Mouse (Mus musculus) telencephalon, adult 2 months (tissue): ENCODE measurements around the gene Fam208a.

Source experiments
- DNase-seq: peaks from one replicate; pipeline ENCODE4 v3.0.0-alpha.2; 2011; ENCODE audit warnings: low read depth, low spot score

Fam208a gene

DNA sequence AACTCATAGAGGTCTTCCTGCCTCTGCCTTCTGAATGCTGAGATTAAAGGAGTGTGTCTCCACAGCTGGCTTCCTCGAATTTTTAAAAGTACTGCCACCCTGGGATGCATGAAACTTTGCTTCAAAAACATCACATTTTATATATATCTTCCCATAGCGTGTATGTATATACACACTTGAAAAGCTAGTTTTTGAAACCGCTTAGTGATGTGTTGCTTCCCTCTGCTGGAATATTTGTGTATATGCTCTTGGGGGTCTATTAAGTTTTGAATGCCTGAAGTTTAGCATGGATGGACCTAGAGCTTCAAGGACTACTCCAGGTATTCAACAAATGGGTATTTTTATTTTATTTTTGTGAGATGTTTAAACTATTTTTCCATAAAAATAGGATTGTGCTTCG, 14.7 kb upstream of the Fam208a start:
- peak; percentile 28 for DNase-seq

DNA sequence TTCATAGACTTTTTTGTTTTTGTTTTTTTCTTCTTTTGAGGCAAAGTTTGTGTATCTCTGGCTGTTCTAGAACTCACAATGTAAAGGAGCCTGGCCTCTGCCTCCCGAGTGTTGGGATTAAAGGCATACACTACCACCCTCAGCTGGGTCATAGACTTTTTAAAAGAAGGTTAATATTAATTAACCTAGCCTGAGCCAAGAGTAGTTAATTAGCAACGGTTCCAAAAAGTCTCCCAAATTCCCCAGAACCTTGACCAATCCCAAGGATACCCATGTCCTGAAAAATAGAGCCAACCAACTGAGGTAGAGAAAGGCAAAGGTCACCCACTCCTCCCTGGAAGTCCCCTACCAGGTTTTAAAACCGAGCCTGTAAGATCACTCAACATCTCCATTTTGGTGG, 7.8 kb upstream of the Fam208a start:
- no peak for DNase-seq

DNA sequence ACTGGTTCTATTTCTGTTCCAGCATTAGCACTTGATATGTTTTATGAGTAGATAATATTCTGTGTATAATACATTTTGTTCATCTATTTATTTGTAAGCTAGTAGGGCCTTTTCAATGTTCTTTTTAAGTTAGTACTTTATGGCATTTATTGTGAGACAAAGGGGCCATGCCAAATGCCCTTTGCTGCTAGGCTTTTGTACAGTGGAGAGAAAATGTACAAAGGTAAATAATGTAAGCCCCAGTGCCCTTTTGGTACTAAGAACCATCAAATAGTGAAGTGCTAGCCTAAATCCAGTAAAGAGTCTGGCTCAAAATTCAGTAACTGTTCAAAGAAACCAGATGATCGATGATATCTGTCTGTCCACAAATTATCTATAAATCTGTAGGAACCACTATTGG, 6.3 kb upstream of the Fam208a start:
- no peak for DNase-seq

DNA sequence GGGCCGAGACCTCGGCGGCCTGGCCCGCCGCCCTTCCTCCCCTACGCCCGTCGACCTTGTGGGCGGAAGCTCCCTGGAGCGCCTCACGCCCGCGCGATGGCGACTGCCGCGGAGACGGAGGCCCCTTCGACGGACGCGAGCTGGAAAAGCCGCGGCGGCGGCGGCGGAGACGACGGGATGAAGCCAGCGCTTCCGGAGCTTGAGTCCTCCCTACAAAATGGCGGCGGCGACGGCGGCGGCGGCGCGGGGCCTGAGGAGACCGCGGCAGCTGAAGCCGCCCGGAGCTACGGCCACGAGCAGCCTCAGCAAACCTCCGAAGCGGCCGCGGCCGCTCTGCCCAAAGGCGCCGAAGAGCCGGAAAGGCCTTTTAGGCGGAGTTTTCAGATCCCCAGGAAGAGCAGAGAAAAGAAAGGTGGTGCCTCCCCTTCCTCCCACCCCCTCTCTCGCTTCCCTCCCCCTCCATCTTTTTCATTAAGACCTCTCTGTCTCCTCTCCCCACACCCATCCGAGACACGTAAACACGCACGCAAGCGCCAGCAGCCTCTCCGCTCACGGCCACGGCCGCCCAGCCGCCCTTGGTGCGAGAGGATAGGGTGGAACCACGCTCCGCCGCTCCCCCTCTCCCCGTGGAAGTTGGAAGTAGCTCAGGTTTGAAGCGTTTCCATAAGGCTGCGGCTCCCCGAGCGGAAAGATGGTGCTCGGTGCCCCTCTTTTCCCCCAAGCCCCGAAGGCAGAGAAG, 508 bp downstream of the Fam208a start:
- DNase-seq: peak; percentile 89

GRCm38 (mm10) chr14:27430280-27430679, 1.6 kb downstream of the Fam208a start:
- DNase-seq: no peak

DNA sequence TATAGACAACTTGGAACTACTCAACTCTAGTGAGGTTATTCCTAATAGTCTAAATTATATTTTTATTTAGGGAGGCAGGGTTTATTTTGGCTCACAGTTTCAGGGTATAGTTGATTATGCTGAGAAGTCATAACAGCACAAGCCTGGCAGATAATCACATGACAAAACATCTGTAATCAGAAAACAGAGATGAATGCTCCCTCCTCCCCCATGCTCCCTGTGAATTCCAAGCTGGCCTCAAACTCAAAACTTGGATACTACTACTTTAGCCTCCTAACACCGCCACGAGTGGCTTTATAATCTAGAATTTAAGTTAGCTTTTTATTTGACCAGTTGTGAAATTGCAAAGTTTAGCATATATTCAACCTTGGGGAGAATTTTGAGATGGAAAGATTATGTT, 3.4 kb downstream of the Fam208a start:
- DNase-seq: no peak

- no peak for DNase-seq
Measured at GRCm38 (mm10) chr14:27436116-27436515, 7.5 kb downstream of the Fam208a start.

- DNase-seq: no peak
Measured at GRCm38 (mm10) chr14:27436826-27437225, 8.2 kb downstream of the Fam208a start.

DNA sequence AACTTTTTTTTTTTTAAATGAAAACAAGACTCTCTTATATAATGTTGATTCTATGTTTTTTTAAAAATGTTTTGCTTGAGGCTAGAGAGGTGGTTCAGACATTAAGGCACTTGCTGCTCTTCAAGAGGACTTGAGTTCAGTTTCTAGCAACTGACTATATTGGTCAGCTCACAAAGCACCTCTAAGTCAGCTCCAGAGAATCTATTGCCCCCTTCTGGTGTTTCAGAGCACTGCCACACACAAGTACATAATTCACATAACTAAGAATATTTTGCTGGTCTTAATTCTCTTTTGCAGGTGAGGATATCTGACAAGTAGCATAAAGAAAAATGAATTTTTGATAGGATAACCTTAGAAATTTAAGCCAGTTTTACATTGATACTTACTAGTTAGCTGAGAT, 12.3 kb downstream of the Fam208a start:
- DNase-seq: no peak

GRCm38 (mm10) chr14:27444851-27445281, 16.2 kb downstream of the Fam208a start:
- peak; percentile 76 for DNase-seq

DNA sequence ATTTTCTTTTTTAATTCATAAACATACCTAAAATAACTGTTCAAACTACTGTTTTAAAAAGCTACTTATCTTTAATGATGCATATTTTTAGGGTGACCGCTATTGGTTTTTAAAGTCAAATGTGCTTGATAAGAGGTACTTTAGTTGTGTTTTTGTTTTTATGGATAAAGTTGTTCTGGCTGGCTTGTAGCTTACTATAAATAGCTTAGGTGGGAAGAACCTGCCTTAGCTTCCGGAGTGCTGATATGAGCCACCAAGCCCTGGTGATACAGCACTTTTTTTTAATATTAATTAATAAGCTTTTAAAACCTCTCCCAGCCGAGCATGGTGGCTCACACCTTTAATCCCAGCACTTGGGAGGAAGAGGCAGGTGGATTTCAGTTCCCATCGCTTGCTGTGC, 18.3 kb downstream of the Fam208a start:
- no peak for DNase-seq

DNA sequence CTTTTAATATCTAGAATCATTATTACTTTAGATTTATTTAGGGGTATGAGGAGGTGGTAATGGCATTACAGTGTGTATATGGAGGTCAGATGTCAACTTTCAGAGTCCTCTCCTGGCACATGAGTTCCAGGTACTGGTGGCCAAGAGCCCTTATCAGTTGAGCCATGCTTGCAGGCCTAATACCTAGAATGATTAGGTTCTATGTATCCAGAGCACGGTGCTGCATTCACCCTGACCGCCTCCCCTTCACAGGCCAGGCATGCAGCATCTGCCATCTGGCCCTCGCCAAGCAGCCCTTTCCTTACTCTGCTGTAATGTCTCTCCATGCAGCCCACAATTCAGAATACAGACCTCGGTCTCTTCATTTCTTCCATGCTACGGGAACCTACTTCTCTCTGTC, 62.8 kb downstream of the Fam208a start:
- no peak for DNase-seq

GRCm38 (mm10) chr14:27493516-27493915, 64.9 kb downstream of the Fam208a start:
- DNase-seq: no peak

DNA sequence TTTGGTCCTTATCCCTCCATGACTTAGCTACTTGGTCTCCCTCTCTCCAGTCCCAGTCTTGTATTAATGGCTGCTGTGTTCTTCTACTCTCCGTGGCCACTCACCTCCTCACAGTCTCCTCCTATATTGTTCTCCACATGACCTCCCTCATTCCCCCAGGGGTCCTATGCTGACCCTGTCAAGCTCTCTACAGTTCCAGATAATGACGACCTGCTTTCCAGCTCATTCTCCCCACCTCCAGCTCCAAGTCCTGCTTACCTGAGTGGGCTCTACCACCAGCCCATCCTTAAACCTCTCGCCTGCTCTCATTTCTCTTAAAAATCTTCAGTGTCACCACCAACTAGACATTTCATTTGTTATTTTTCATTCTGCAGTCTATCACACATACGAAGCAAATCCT, 72.5 kb downstream of the Fam208a start:
- no peak for DNase-seq

DNA sequence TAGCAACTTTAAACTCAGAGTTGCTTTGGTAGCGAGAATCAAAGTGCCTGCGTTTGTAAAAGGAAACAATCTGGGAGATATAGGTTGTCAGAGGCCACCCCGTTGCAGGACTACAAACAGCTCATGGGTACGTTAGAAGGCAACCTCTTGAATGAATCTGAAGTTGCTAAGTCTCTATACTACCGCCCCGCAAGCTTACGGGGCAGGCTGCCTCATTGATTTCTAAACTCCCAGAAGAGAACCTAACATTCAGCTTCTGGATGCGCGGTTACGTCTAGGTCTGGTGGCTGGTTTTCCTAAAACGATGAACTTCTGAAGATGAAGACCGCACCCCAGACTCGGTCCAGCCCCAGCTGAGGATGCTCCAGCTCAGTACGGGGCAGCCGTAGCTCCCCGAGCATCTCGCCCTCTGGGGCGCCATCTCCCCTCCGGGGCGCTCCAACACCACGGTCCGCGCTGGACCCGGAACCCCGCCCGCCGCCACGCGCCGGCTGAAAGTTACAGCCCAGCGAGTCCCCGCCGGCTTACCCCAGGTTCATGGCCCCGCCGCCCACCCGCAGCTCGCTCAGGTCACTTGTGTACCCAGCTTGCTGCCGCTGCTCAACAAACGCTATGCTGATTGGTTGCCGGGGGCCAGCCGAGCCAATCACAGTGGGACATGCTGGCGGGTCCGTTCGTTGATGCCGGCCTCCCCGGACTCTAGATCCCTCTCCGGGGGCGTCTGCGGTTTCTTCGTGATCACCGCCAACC, 79.4 kb downstream of the Fam208a start, which contains the start of gene Ccdc66:
TSS of gene Ccdc66 (minus strand) at position 567 of the 750 bp plus-strand sequence.
- DNase-seq: peak; percentile 94

DNA sequence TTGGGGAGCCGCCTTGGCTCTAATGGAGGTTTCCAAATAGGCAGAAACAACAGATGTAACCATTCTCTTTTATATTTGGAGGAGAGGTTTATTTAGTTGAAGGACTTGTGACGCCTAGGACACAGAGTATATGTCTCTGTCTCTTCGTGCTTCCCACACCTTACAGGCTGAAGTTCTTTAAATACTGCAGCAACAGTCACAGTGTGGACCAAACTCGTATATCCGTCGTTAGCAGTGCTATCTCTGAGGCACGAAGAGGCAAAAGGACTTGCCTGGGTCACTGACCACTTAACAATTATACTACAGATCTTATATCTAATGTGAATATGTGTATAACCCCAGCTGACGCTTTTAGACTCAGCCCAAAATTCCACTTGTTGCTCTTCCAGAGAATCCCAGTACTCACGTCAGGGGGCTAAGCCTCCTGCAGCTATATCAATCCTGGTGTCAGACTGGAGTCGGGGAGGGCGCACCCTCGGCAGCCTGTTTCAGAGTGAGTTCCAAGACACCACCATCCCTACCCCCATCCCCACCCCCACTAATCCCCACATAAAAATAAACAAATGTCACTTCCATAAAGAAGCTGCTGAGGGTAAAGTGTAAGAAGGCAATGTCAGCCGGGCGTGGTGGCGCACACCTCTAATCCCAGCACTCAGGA, 80.1 kb downstream of the Fam208a start:
- DNase-seq: no peak

DNA sequence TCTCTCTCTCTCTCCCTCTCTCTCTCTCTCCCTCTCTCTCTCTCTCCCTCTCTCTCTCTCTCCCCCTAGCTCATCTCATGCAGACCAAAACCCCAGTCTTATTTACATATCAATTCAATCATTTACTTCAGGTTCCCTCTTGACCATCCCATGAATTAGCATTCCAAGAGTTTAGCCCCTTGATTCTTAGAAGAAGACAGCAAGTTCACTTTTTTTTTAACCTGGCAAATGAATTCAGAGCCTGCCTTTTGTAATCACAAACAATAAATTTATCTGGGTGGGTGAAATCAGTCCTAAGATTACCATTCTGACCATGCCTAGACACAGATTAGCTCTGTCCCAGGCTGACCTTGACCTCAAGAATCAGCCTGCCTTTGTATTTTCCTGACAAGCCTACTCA, 95.9 kb downstream of the Fam208a start:
- DNase-seq: no peak
